Mouse (Mus musculus) kidney, adult 2 months (tissue): ENCODE results near the gene Samd3.

Experiments
- CTCF ChIP-seq: fragments of 200-500 bp; conservative IDR thresholded peaks from 2 replicates; pipeline ENCODE4 v1.5.1; 2011; ENCODE audit warnings: low read depth, mild to moderate bottlenecking, control low read depth, low read length, moderate library complexity, mixed read lengths; ENCODE audit not compliant: insufficient read depth, insufficient read length
- POLR2A ChIP-seq: fragments of 200-500 bp; IDR thresholded peaks from one replicate; pipeline ENCODE4 v1.6.1; 2011; ENCODE audit warnings: low read depth, low read length, control low read depth

DNA sequence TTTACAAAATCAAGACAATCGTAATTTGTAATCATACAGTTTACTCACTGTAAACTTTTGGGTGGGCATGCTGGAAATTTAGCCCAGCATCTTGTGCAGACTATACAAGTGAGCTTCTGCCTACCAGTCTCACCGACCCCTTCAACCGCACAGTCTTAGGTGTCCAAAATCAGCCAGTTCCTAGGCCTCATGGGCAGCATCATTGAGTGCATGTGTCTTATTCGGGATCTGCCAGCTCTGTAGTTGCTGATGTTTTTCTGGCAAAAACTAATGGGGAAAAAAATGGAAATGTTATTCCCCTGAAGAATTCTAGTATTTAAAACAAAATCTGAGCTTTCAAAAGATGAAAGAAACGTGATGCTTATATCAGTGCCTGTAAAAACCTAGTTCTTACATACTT is 3.3 kb upstream of the Samd3 start:
- TF ChIP-seq POLR2A, result no peak
- no peak for TF ChIP-seq CTCF
